Mouse (Mus musculus) Patski (cell line): Measurements from ENCODE around the gene Capzb. TPM values are rescaled to one million over a fixed set of nuclear protein-coding genes. Genes with fewer than 3 reads are reported as not detected.

Experiments used
- ATAC-seq: fragments of 100-300 bp; one replicate; pipeline ENCODE4 v1.8.0; 2021
- CTCF ChIA-PET: fragments of 350-600 bp; sonication (Branson Sonifier 250); formaldehyde crosslinking; loops from one replicate; lab custom pipeline; 2022; ENCODE audit warnings: inconsistent platforms; lab: Charles Lee
- POLR2A ChIA-PET: fragments of 350-600 bp; sonication (Branson Sonifier 250); formaldehyde crosslinking; loops from one replicate; lab custom pipeline; 2022; ENCODE audit warnings: antibody characterized with exemption, inconsistent platforms; lab: Charles Lee
- DNase-seq: peaks from one replicate; pipeline ENCODE4 v3.0.0-alpha.2; 2011; ENCODE audit warnings: low read depth, low spot score
- H3K27me3 ChIP-seq: fragments of 371-371 bp; one replicate; pipeline ENCODE4 v1.5.1; 2021
- CTCF ChIP-seq: fragments of 100-300 bp; IDR thresholded peaks from one replicate; pipeline ENCODE4 v1.5.1; 2021
- in situ Hi-C: fragments of 300-500 bp; cut with MboI; formaldehyde crosslinking; loops from 3 replicates; pipeline ENCODE4 v1.11.1; 2018; ENCODE audit warnings: low pct_unique_long_range_greater_than_20kb, mixed read lengths
- polyA plus RNA-seq: library from polyadenylated mRNA; unstranded; gene quantifications from one replicate; pipeline ENCODE4 v1.2.3, GENCODE M21; 2021

The Capzb gene
- polyA plus RNA-seq, 1 experiment from 2014 or later = 305 TPM

DNA sequence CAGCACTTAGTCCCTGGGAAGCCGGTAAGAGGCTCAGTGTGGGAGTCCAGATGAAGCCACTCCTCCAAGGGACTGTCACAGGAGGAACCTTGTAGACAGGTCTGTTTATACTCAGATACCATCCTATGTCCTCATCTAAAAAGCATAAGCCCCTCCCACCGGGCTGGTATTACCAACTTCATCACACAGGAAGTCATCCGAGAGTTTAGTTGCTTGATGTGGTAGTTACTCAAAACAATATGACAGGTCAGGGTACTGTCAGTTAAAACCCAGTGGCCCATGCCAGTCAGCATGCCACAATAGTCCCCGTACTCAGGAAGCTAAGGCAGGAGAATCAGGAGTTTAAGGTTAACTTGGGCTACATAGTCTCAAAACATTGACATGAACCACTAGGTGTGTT, 127.0 kb downstream of the Capzb start:
- in situ Hi-C loops = no loop called here
- no peak for TF ChIP-seq CTCF
- POLR2A ChIA-PET = no interaction called here
- H3K27me3 ChIP-seq = no peaks in the 10 kb centered on the region
- ATAC-seq (no peak), DNase-seq (no peak)
- CTCF ChIA-PET = interaction anchor here (1.1 kb wide), 1 partner anchor 17 kb away, joined by 3 read pairs; no protein-coding TSS in a partner anchor

DNA sequence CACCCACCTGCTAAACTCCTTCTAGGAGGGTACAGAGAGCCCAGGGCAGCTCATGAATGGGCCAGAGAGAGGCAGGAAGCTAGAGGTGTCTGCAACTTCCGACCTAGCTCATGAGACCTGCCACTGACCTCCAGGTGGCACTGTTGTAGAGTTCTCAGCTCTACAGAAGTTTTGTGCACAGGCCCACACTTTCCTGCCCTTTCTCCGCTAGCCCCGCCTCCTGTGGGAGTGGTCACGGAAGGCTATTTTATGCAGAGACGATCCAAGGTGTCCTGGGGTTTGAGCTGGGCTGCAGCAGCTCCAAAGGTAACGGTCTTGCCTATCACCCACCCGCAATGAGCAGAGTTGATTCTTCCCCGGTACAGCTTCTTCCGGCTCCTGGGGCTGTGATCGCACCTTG, 137.9 kb downstream of the Capzb start:
- in situ Hi-C loops = no loop called here
- no peaks in the 10 kb centered on the region for H3K27me3 ChIP-seq
- ChIA-PET POLR2A (no interaction called here), CTCF (interaction anchor here (1.0 to 1.5 kb wide), 5 partner anchors 8 to 253 kb away, joined by 3 to 9 read pairs (median 3); partner anchors contain the start of genes Akr7a5 and Pqlc2)
- no peak for TF ChIP-seq CTCF
- DNase-seq = no peak
- no peak for ATAC-seq

DNA sequence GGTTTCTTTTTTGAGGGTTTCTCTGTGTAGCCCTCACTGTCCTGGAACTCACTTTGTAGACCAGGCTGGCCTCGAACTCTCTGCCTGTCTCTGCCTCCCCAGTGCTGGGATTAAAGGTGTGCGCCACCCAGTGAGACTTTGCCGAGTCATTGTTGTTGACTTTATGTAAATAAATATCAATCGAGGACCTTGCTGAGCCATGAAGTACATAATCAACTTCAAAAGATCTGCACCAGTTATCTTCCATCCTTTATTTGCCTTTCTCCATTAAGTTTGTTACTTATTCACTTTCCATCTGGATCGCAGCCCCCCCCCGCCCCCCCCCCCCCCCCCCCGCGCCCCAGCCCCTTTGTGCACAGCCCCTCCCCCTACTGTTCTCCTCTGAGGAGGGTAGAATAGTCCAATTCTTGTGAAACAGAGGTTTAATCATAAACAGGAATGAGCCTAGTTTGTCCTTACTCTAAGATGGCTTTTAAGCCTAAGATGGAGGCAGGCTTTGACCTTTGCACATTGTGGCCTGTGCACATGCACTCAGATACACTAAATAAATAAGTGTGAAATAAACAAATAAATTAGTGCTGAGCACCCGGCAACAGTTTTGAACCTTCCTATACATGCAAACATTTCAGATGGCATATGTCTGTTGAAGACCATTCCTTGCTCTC, 142.1 kb downstream of the Capzb start:
- no peak for ATAC-seq
- in situ Hi-C loops = no loop called here
- H3K27me3 ChIP-seq = no peaks in the 10 kb centered on the region
- no peak for DNase-seq
- ChIA-PET POLR2A (no interaction called here), CTCF (interaction anchor here (1.2 kb wide), 1 partner anchor 46 kb away, joined by 3 read pairs; no protein-coding TSS in a partner anchor)
- no peak for TF ChIP-seq CTCF

DNA sequence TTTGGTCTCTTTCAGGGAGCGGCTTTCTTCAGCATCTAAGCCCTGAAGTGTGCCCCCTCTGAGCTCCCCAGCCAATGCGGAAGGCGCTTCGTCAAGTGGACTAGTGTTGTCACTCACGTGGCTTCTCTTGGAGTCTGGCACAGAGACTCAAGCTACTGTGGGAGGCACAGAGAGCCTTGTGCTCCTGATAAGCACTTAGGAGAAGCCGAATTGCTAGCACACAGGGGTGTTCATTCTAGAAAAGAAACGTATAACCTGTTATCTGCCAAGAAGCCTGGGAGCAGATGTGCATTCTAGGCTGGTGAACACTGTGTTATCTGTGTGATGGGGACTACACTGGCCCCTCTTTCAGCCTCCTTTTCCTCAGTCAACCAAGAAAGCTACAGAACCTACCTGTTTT, 142.8 kb downstream of the Capzb start:
- CTCF ChIA-PET = interaction anchor here (1.2 kb wide), 1 partner anchor 47 kb away, joined by 3 read pairs; no protein-coding TSS in a partner anchor
- TF ChIP-seq CTCF = no peak
- DNase-seq = no peak
- no peaks in the 10 kb centered on the region for H3K27me3 ChIP-seq
- in situ Hi-C loops = no loop called here
- no peak for ATAC-seq
- POLR2A ChIA-PET = no interaction called here

DNA sequence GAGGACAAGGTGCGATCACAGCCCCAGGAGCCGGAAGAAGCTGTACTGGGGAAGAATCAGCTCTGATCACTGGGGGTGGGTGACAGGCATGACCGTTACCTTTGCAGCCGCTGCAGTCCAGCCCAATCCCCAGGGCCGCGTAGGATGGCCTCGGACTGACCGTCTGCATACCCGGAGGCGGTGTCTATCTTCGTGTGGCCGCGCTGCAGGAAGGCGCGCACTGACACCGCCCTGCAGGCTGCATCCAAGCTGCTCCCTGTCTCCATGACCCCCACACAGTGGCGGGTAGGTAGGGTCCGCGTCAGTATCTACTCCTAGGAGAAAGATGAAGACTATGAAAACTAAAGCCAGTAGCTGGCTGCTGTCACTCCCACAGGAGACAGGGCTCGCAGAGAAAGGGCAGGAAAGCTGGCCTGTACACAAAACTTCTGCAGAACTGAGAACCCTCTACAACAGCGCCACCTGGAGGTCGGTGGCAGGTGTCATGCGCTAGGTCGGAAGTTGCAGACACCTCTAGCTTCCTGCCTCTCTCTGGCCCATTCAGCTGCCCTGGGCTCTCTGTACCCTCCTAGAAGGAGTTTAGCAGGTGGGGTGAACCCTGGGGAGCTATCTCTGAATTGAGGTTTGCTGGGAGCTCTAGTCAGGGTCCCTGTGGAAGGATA, 144.3 kb downstream of the Capzb start:
- TF ChIP-seq CTCF = no peak
- in situ Hi-C loops = no loop called here
- H3K27me3 ChIP-seq = no peaks in the 10 kb centered on the region
- ChIA-PET POLR2A (no interaction called here), CTCF (interaction anchor here (0.5 to 1.0 kb wide), 6 partner anchors 10 to 177 kb away, joined by 3 to 4 read pairs (median 3); partner anchors contain the start of genes Akr7a5 and Pqlc2)
- DNase-seq (no peak), ATAC-seq (no peak)

DNA sequence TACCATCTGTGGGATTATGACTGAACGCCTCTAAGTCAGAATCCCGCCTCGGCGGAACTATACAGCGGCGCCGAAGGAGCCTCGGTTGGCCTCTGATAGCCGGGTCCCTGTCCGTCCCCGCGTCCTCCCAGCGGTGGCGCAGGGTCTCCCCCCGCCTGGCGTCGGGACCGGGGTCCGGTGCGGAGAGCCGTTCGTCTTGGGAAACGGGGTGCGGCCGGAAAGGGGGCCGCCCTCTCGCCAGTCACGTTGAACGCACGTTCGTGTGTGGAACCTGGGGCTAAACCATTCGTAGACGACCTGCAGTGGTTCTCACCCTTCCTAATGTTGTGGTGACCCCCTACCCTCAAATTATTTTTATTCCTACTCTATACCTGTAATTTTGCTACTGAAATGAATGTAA, 145.4 kb downstream of the Capzb start:
- TF ChIP-seq CTCF = no peak
- ChIA-PET POLR2A (no interaction called here), CTCF (interaction anchor here (0.9 to 1.5 kb wide), 3 partner anchors 8 to 50 kb away, joined by 4 to 9 read pairs (median 4); no protein-coding TSS in a partner anchor)
- H3K27me3 ChIP-seq = no peaks in the 10 kb centered on the region
- in situ Hi-C loops = no loop called here
- ATAC-seq (no peak), DNase-seq (no peak)

DNA sequence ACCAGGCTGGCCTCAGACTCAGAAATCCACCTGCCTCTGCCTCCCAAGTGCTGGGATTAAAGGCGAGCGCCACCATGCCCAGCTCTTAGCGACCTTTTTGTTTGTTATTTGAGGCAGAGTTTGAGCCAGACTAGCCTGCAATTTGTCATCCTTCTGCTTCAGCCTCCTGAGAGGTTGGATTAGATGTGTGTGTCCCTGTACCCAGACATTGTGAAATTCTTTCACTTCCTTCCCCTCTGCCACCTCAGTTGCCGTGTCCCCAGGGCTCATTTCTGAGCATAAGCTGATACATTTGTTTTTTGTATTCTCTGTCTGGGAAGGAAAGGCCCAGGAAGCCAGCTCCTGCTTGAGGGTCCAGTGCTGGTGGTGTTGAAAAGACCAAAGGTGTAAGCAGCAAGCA, 148.1 kb downstream of the Capzb start:
- in situ Hi-C loops = no loop called here
- POLR2A ChIA-PET = interaction anchor here (0.6 kb wide), 1 partner anchor 29 kb away, joined by 3 read pairs; no protein-coding TSS in a partner anchor
- CTCF ChIA-PET = interaction anchor here (0.9 kb wide), 1 partner anchor 10 kb away, joined by 3 read pairs; no protein-coding TSS in a partner anchor

More for the DNA sequence above, 148.1 kb downstream of the Capzb start:
- no peak for TF ChIP-seq CTCF
- DNase-seq (no peak), ATAC-seq (no peak)
- no peaks in the 10 kb centered on the region for H3K27me3 ChIP-seq

Other genes starting within 250 kb of the Capzb start
- not detected for gene Rnf186, start 225.8 kb upstream of the Capzb start, polyA plus RNA-seq
- 6.8 TPM for gene Tmco4, start 220.0 kb upstream of the Capzb start, polyA plus RNA-seq
- 0.05 TPM for gene Htr6, start 117.3 kb upstream of the Capzb start, polyA plus RNA-seq
- 55.7 TPM for gene Nbl1, start 99.9 kb upstream of the Capzb start, polyA plus RNA-seq
- 286 TPM for gene Minos1, start 61.8 kb upstream of the Capzb start, polyA plus RNA-seq
- gene Pqlc2, start 117.8 kb downstream of the Capzb start, polyA plus RNA-seq = 9.9 TPM
- 131 TPM for gene Akr7a5, start 117.8 kb downstream of the Capzb start, polyA plus RNA-seq
- 19.6 TPM for gene Mrto4, start 159.7 kb downstream of the Capzb start, polyA plus RNA-seq
- gene Emc1, start 159.7 kb downstream of the Capzb start, polyA plus RNA-seq = 16.3 TPM
- gene Ubr4, start 159.7 kb downstream of the Capzb start, polyA plus RNA-seq = 100 TPM